Mouse (Mus musculus) limb, embryonic 13.5 days (tissue): ENCODE results near the gene Pex6. TPM values are rescaled to one million over a fixed set of nuclear protein-coding genes. Genes with fewer than 3 reads are reported as not detected.

Source experiments
- ATAC-seq: fragments of 200-750 bp; cut with Nextera tagmentation; 2 replicates; pipeline ENCODE4 v1.8.0; 2017; ENCODE audit warnings: low read depth, moderate number of reproducible peaks, moderate TSS enrichment; ENCODE audit not compliant: low FRiP score
- H3K27ac ChIP-seq: fragments of 300-500 bp; sonication (generic); 2 replicates; pipeline ENCODE4 v1.5.1; 2015; ENCODE audit warnings: inconsistent platforms, mild to moderate bottlenecking, moderate library complexity
- H3K27me3 ChIP-seq: fragments of 300-500 bp; sonication (generic); 2 replicates; pipeline ENCODE4 v1.6.1; 2015; ENCODE audit warnings: mild to moderate bottlenecking, inconsistent platforms
- H3K36me3 ChIP-seq: fragments of 300-500 bp; sonication (generic); 2 replicates; pipeline ENCODE4 v1.6.1; 2015; ENCODE audit warnings: inconsistent platforms, mild to moderate bottlenecking, moderate library complexity
- H3K4me1 ChIP-seq: fragments of 300-500 bp; sonication (generic); 2 replicates; pipeline ENCODE4 v1.6.1; 2015; ENCODE audit warnings: inconsistent platforms
- H3K4me2 ChIP-seq: fragments of 300-500 bp; sonication (generic); replicated peaks from 2 replicates; pipeline ENCODE4 v1.6.1; 2015; ENCODE audit warnings: inconsistent platforms, mild to moderate bottlenecking, moderate library complexity
- H3K4me3 ChIP-seq: fragments of 300-500 bp; sonication (generic); 2 replicates; pipeline ENCODE4 v1.5.1; 2015; ENCODE audit warnings: moderate library complexity, mild to moderate bottlenecking, inconsistent platforms
- H3K9ac ChIP-seq: fragments of 300-500 bp; sonication (generic); 2 replicates; pipeline ENCODE4 v1.6.1; 2015; ENCODE audit warnings: mild to moderate bottlenecking, inconsistent platforms
- H3K9me3 ChIP-seq: fragments of 300-500 bp; sonication (generic); 2 replicates; pipeline ENCODE4 v1.6.1; 2016; ENCODE audit warnings: inconsistent platforms
- WGBS: fragments of 180-500 bp; shearing (Covaris S2); methylation state at CpG from one replicate; pipeline ENCODE4 v1.1.7; 2015; 5-methylcytosine and 5-hydroxymethylcytosine counted together
- polyA plus RNA-seq: library from polyadenylated mRNA; unstranded; fragments of >200 nt; fragmentation: Nextera tagmentation; extraction: Ambion mirVana; gene quantifications from 2 replicates; pipeline ENCODE4 v1.2.1, GENCODE M21; 2015

The Pex6 gene
- polyA plus RNA-seq, 1 experiment from 2014 or later: 26.8 TPM

- peak overlapping the region; percentile 90 for H3K4me3 ChIP-seq
- peak overlapping the region; percentile 89 for H3K4me2 ChIP-seq
- H3K4me1 ChIP-seq: peaks cover 33% of the 10 kb centered on the region
- ATAC-seq: peak; percentile 75
- H3K27me3 ChIP-seq: no peaks in the 10 kb centered on the region
- H3K27ac ChIP-seq: peak overlapping the region; percentile 90
- peaks cover 15% of the 10 kb centered on the region for H3K36me3 ChIP-seq
- H3K9me3 ChIP-seq: no peaks in the 10 kb centered on the region
- H3K9ac ChIP-seq: peak overlapping the region; percentile 96
- 5% methylated on average over 38 of the region's 41 CpGs for WGBS
Observed at GRCm38 (mm10) chr17:46703971-46704886, 7.0 kb upstream of the Pex6 start.

GRCm38 (mm10) chr17:46704887-46705835 is 6.1 kb upstream of the Pex6 start, which contains the start of gene Ppp2r5d:
TSS of gene Ppp2r5d (minus strand) at chr17:46705111.
- Histone ChIP-seq H3K4me2 (peak within 1 kb of the TSS; percentile 89), H3K27ac (peak within 1 kb of the TSS; percentile 93), H3K9me3 (no peaks in the 10 kb centered on the region), H3K4me1 (peaks cover 33% of the 10 kb centered on the region), H3K4me3 (peak within 1 kb of the TSS; percentile 90), H3K9ac (peak within 1 kb of the TSS; percentile 96), H3K36me3 (0 out of 2 replicates have a peak, but pooled peaks cover 7% of the 10 kb centered on the region), H3K27me3 (no peaks in the 10 kb centered on the region)
- WGBS: 1% methylated on average over 48 of the region's 48 CpGs
- ATAC-seq: peak; percentile 97

GRCm38 (mm10) chr17:46706375-46707089 is 4.7 kb upstream of the Pex6 start:
- no peak for ATAC-seq
- H3K4me2 ChIP-seq: peak overlapping the region; percentile 89; the same call in 1 of the 2 replicates
- no peaks in the 10 kb centered on the region for H3K36me3 ChIP-seq
- H3K27ac ChIP-seq: no peak overlapping the region
- 91% methylated on average over 14 of the region's 14 CpGs for WGBS
- peaks cover 34% of the 10 kb centered on the region for H3K4me1 ChIP-seq
- H3K27me3 ChIP-seq: no peaks in the 10 kb centered on the region
- H3K9me3 ChIP-seq: no peaks in the 10 kb centered on the region
- no peak overlapping the region for H3K9ac ChIP-seq
- no peak overlapping the region for H3K4me3 ChIP-seq

- Histone ChIP-seq H3K36me3 (peaks cover 36% of the 10 kb centered on the region), H3K4me3 (peak overlapping the region; percentile 100), H3K4me1 (peaks cover 21% of the 10 kb centered on the region), H3K4me2 (peak overlapping the region; percentile 100), H3K27me3 (no peaks in the 10 kb centered on the region), H3K9ac (peak overlapping the region; percentile 96), H3K27ac (peak overlapping the region; percentile 63; the same call in 1 of the 2 replicates), H3K9me3 (no peaks in the 10 kb centered on the region)
- WGBS: under 1% methylated on average over 60 of the region's 76 CpGs
- ATAC-seq: no peak; the same call in none of the 2 replicates
Observed at GRCm38 (mm10) chr17:46711612-46712271, 479 bp downstream of the Pex6 start.

- H3K4me2 ChIP-seq: peak overlapping the region; percentile 100
- peaks cover 41% of the 10 kb centered on the region for H3K36me3 ChIP-seq
- H3K27ac ChIP-seq: no peak overlapping the region
- no peaks in the 10 kb centered on the region for H3K27me3 ChIP-seq
- H3K4me1 ChIP-seq: peaks cover 21% of the 10 kb centered on the region
- peak overlapping the region; percentile 100 for H3K4me3 ChIP-seq
- H3K9me3 ChIP-seq: no peaks in the 10 kb centered on the region
- no peak for ATAC-seq
- WGBS: 67% methylated on average over 7 of the region's 7 CpGs
- peak overlapping the region; percentile 96 for H3K9ac ChIP-seq
Observed at GRCm38 (mm10) chr17:46712442-46712841, 1.2 kb downstream of the Pex6 start.

GRCm38 (mm10) chr17:46713849-46714248 is 2.6 kb downstream of the Pex6 start:
- Histone ChIP-seq H3K4me1 (peaks cover 21% of the 10 kb centered on the region), H3K4me2 (0 out of 2 replicates have a peak overlapping the region, but pooled peaks have one; percentile 100), H3K4me3 (no peak overlapping the region), H3K27ac (no peak overlapping the region), H3K27me3 (no peaks in the 10 kb centered on the region), H3K36me3 (peaks cover 51% of the 10 kb centered on the region), H3K9me3 (no peaks in the 10 kb centered on the region), H3K9ac (no peak overlapping the region)
- ATAC-seq: no peak
- 87% methylated on average over 9 of the region's 9 CpGs for whole genome bisulfite sequencing

- ATAC-seq: no peak
- Histone ChIP-seq H3K36me3 (peaks cover 51% of the 10 kb centered on the region), H3K4me3 (no peak overlapping the region), H3K4me1 (peaks cover 21% of the 10 kb centered on the region), H3K27ac (no peak overlapping the region), H3K4me2 (no peak overlapping the region), H3K27me3 (no peaks in the 10 kb centered on the region), H3K9me3 (no peaks in the 10 kb centered on the region), H3K9ac (no peak overlapping the region)
- 94% methylated on average over 11 of the region's 11 CpGs for WGBS
Observed at GRCm38 (mm10) chr17:46714756-46715481, 3.7 kb downstream of the Pex6 start.

GRCm38 (mm10) chr17:46721077-46721476 is 9.8 kb downstream of the Pex6 start:
- Histone ChIP-seq H3K27me3 (no peaks in the 10 kb centered on the region), H3K36me3 (peaks cover 80% of the 10 kb centered on the region), H3K9ac (no peak overlapping the region), H3K4me2 (no peak overlapping the region), H3K9me3 (no peaks in the 10 kb centered on the region), H3K4me1 (no peaks in the 10 kb centered on the region), H3K27ac (no peak overlapping the region), H3K4me3 (no peak overlapping the region)
- WGBS: 88% methylated on average over 7 of the region's 7 CpGs
- no peak for ATAC-seq

- no peak overlapping the region for H3K27ac ChIP-seq
- WGBS: 80% methylated on average over 20 of the region's 20 CpGs
- H3K36me3 ChIP-seq: peaks cover 65% of the 10 kb centered on the region
- ATAC-seq: no peak
- no peak overlapping the region for H3K4me2 ChIP-seq
- no peaks in the 10 kb centered on the region for H3K9me3 ChIP-seq
- H3K27me3 ChIP-seq: peaks cover 19% of the 10 kb centered on the region
- peaks cover 6% of the 10 kb centered on the region; the same call in 1 of the 2 replicates for H3K4me1 ChIP-seq
- H3K4me3 ChIP-seq: no peak overlapping the region
- H3K9ac ChIP-seq: no peak overlapping the region
Observed at GRCm38 (mm10) chr17:46724477-46725084, 13.3 kb downstream of the Pex6 start.

- ATAC-seq: no peak
- no peak overlapping the region for H3K9ac ChIP-seq
Observed at GRCm38 (mm10) chr17:46725273-46725672, 14.0 kb downstream of the Pex6 start.

More at GRCm38 (mm10) chr17:46725273-46725672, 14.0 kb downstream of the Pex6 start:
- peaks cover 62% of the 10 kb centered on the region for H3K36me3 ChIP-seq
- 43% methylated on average over 9 of the region's 9 CpGs for WGBS
- H3K27me3 ChIP-seq: peaks cover 26% of the 10 kb centered on the region
- no peak overlapping the region for H3K4me3 ChIP-seq
- H3K4me1 ChIP-seq: peaks cover 6% of the 10 kb centered on the region; the same call in 1 of the 2 replicates
- H3K27ac ChIP-seq: no peak overlapping the region
- H3K4me2 ChIP-seq: no peak overlapping the region
- no peaks in the 10 kb centered on the region for H3K9me3 ChIP-seq
